Mouse (Mus musculus) liver, postnatal 0 days (tissue): ENCODE measurements around the gene Gm49384. TPM values are rescaled to one million over a fixed set of nuclear protein-coding genes. Genes with fewer than 3 reads are reported as not detected.

Source experiments
- ATAC-seq: fragments of 200-750 bp; cut with Nextera tagmentation; 2 replicates; pipeline ENCODE4 v1.8.0; 2017; ENCODE audit warnings: mild to moderate bottlenecking, moderate library complexity
- DNase-seq: peaks from one replicate; pipeline ENCODE4 v3.0.0-alpha.2; 2016
- H3K27ac ChIP-seq: fragments of 300-500 bp; sonication (generic); 2 replicates; pipeline ENCODE4 v1.5.1; 2014; ENCODE audit warnings: antibody characterized with exemption, moderate library complexity, mild to moderate bottlenecking, low read depth
- H3K27me3 ChIP-seq: fragments of 300-500 bp; sonication (generic); 2 replicates; pipeline ENCODE4 v1.6.1; 2014; ENCODE audit warnings: low read length, control low read depth, mixed read lengths; ENCODE audit not compliant: insufficient read depth
- H3K36me3 ChIP-seq: fragments of 300-500 bp; sonication (generic); replicated peaks from 2 replicates; pipeline ENCODE4 v1.6.1; 2014; ENCODE audit warnings: mild to moderate bottlenecking, control low read depth, low read length, moderate library complexity, mixed read lengths; ENCODE audit not compliant: insufficient read depth
- H3K4me1 ChIP-seq: fragments of 300-500 bp; sonication (generic); 2 replicates; pipeline ENCODE4 v1.6.1; 2014; ENCODE audit warnings: antibody characterized with exemption, mild to moderate bottlenecking, control low read depth; ENCODE audit not compliant: insufficient read depth
- H3K4me2 ChIP-seq: fragments of 300-500 bp; sonication (generic); 2 replicates; pipeline ENCODE4 v1.6.1; 2014; ENCODE audit warnings: low read depth, mild to moderate bottlenecking, low read length, moderate library complexity, mixed read lengths
- H3K4me3 ChIP-seq: fragments of 300-500 bp; sonication (generic); 2 replicates; pipeline ENCODE4 v1.5.1; 2014; ENCODE audit warnings: low read depth, low read length
- H3K9ac ChIP-seq: fragments of 300-500 bp; sonication (generic); replicated peaks from 2 replicates; pipeline ENCODE4 v1.6.1; 2014; ENCODE audit warnings: mild to moderate bottlenecking, moderate library complexity
- H3K9me3 ChIP-seq: fragments of 300-500 bp; sonication (generic); 2 replicates; pipeline ENCODE4 v1.6.1; 2016; ENCODE audit warnings: mild to moderate bottlenecking, control low read depth, low read length, mixed read lengths
- CTCF ChIP-seq: sonication (generic); IDR thresholded peaks from 2 replicates; pipeline ENCODE4 v1.5.1; 2016; ENCODE audit warnings: antibody characterized with exemption, low read depth
- EP300 ChIP-seq: IDR thresholded peaks from 2 replicates; pipeline ENCODE4 v1.6.1; 2016; ENCODE audit warnings: antibody characterized with exemption, low read depth, mild to moderate bottlenecking
- WGBS: fragments of 180-500 bp; shearing (Covaris S2); extraction: QIAGEN DNeasy Blood & Tissue Kit; methylation state at CpG from one replicate; pipeline ENCODE4 v1.1.7; 2014; ENCODE audit not compliant: insufficient replicate concordance; 5-methylcytosine and 5-hydroxymethylcytosine counted together
- polyA plus RNA-seq: library from polyadenylated mRNA; unstranded; fragments of >200 nt; fragmentation: Nextera tagmentation; extraction: Ambion mirVana; gene quantifications from 2 replicates; pipeline ENCODE4 v1.2.1, GENCODE M21; 2015

The Gm49384 gene
- polyA plus RNA-seq: 8.3 and 9.5 TPM in 2 replicates

DNA sequence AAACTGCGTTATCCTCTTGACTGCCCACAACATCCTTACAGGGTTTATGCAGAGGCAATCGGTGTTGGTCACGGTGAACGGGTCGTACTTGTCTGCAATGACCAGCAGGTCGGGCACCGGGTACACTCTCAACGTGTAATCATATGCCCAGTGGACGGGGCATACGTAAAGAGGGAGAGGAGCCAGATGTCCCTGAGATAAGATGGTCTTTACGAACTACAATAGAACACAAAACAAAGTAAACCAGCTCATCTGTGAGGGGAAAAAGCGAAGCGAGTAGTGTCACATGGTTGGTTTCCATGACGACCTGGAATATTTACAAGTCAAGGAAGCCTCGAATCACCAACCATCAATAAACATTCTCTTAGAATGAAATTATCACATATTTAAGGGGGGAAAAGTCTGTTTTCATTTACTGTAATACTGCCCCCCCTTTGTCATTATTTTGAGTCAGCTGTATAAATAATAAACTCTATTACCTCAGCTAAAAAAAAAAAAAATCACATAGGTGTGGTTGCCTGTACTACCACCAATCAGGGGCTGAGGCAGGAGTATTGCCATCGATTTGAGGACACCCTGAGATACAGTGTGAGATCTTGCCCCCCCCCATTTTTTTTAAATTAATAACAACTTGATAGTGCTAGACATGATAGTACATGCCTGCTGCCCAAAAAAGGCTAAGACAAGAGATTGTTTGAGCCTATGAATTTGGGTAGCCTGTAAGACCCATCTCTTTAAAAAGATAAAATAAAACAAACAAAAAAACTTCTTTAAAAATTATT, at the start of gene Gm49384:
Gene Gm49384 (minus strand): TSS at position 216 of the 782 bp plus-strand sequence.
- Histone ChIP-seq H3K9me3 (no peaks in the 10 kb centered on the region), H3K27ac (no peak within 1 kb of the TSS), H3K36me3 (peaks cover 39% of the 10 kb centered on the region), H3K4me2 (no peak within 1 kb of the TSS), H3K4me3 (no peak within 1 kb of the TSS), H3K27me3 (no peaks in the 10 kb centered on the region), H3K4me1 (no peaks in the 10 kb centered on the region), H3K9ac (no peak within 1 kb of the TSS)
- ATAC-seq (no peak), DNase-seq (no peak)
- TF ChIP-seq CTCF (no peak), EP300 (no peak)
- 84% methylated on average over 16 of the region's 16 CpGs for WGBS

- DNase-seq: no peak
- no peaks in the 10 kb centered on the region for H3K9me3 ChIP-seq
- no peak for ATAC-seq
- H3K4me2 ChIP-seq: no peak overlapping the region
- no peaks in the 10 kb centered on the region for H3K27me3 ChIP-seq
- H3K36me3 ChIP-seq: no peaks in the 10 kb centered on the region
- TF ChIP-seq CTCF: no peak
- TF ChIP-seq EP300: no peak
- no peak overlapping the region for H3K9ac ChIP-seq
- H3K27ac ChIP-seq: no peak overlapping the region
- H3K4me1 ChIP-seq: no peaks in the 10 kb centered on the region
- no peak overlapping the region for H3K4me3 ChIP-seq
- WGBS: 94% methylated on average over 1 of the region's 1 CpGs
Measured at GRCm38 (mm10) chr12:69253806-69254205, 49.7 kb upstream of the Gm49384 start.

- H3K9ac ChIP-seq: no peak overlapping the region
- H3K4me1 ChIP-seq: no peaks in the 10 kb centered on the region
- no peak overlapping the region for H3K27ac ChIP-seq
- no peaks in the 10 kb centered on the region for H3K36me3 ChIP-seq
- peak overlapping the region; percentile 26; the same call in 1 of the 2 replicates for H3K4me2 ChIP-seq
- ATAC-seq (no peak), DNase-seq (no peak)
- no peaks in the 10 kb centered on the region for H3K27me3 ChIP-seq
- H3K4me3 ChIP-seq: no peak overlapping the region
- 45% methylated on average over 8 of the region's 8 CpGs for WGBS
- no peaks in the 10 kb centered on the region for H3K9me3 ChIP-seq
- TF ChIP-seq EP300 (no peak), CTCF (no peak)
Measured at GRCm38 (mm10) chr12:69250756-69251155, 46.7 kb upstream of the Gm49384 start.

DNA sequence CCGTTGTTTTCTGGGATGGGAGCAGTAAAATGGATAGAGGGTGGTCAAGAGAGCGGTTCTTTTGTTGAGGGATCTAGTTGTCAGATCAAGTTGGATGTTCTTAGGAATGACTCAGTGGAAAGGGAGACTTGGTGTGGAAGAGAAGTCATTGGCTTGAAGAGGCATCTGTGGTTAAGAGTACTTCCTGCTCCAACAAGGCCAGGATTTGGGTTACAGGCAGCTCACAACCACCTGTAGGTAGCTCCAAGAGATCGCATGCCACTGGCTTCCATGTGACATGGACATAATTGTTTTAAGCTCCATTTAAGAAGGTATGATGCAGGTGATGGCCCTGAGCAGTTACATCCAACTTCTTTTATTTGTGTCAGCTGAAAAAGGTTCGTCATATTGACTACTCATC, 45.7 kb upstream of the Gm49384 start:
- no peak for TF ChIP-seq EP300
- no peak for TF ChIP-seq CTCF
- no peak for ATAC-seq

DNA sequence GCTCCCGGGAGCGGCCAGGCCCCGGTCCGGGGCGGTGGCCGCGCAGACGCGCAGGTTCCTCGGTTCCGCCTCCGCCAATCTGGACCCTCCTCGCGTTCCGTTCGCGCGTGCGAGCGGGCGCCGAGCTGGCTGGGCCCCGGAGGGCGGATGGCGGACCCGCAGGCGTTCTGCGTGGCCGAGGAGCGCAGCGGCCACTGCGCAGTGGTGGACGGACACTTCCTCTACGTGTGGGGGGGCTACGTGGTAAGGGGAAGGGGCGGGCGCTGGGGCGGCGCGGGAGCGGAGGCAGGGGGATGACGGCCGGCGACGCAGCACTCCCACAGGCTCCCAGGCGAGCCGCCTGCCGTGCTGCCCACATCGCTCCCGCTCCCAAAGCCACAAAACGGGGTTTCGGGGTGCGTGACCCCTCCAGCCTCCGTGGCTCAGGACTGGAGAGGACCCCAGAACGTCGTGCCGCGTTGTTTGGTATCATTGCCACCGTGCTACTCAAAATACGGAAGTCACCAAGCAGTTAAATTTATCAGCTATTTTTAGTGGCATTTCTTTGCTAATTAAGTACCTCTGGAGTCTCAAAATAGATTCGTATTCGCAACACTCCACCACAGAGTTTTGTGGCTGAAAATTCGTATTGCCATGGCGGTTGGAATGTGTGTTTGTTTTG, 37.8 kb upstream of the Gm49384 start:
- ATAC-seq: peak; percentile 88
- under 1% methylated on average over 53 of the region's 64 CpGs for WGBS
- peak overlapping the region; percentile 74 for H3K27ac ChIP-seq

More for the DNA sequence above, 45.7 kb upstream of the Gm49384 start:
- H3K9ac ChIP-seq: no peak overlapping the region
- no peak for DNase-seq
- no peak overlapping the region for H3K27ac ChIP-seq
- no peak overlapping the region for H3K4me3 ChIP-seq
- no peaks in the 10 kb centered on the region for H3K9me3 ChIP-seq
- H3K36me3 ChIP-seq: no peaks in the 10 kb centered on the region
- 82% methylated on average over 4 of the region's 4 CpGs for WGBS
- H3K27me3 ChIP-seq: no peaks in the 10 kb centered on the region
- no peaks in the 10 kb centered on the region for H3K4me1 ChIP-seq
- H3K4me2 ChIP-seq: no peak overlapping the region

GRCm38 (mm10) chr12:69241405-69241770, 37.3 kb upstream of the Gm49384 start:
- no peaks in the 10 kb centered on the region for H3K27me3 ChIP-seq
- peak overlapping the region; percentile 100 for H3K4me2 ChIP-seq
- peak overlapping the region; percentile 84 for H3K9ac ChIP-seq
- H3K27ac ChIP-seq: peak overlapping the region; percentile 74
- TF ChIP-seq CTCF: no peak
- no peak for TF ChIP-seq EP300
- H3K4me3 ChIP-seq: peak overlapping the region; percentile 85
- 0% methylated on average over 3 of the region's 3 CpGs for WGBS
- DNase-seq: no peak
- no peaks in the 10 kb centered on the region for H3K9me3 ChIP-seq
- no peaks in the 10 kb centered on the region for H3K36me3 ChIP-seq
- no peak; the same call in 1 of the 2 replicates for ATAC-seq
- H3K4me1 ChIP-seq: peaks cover 6% of the 10 kb centered on the region; the same call in 1 of the 2 replicates

More for the DNA sequence above, 37.8 kb upstream of the Gm49384 start:
- peak overlapping the region; percentile 85 for H3K4me3 ChIP-seq
- no peaks in the 10 kb centered on the region for H3K9me3 ChIP-seq
- DNase-seq: peak; percentile 73
- peak overlapping the region; percentile 100 for H3K4me2 ChIP-seq
- H3K27me3 ChIP-seq: no peaks in the 10 kb centered on the region
- no peaks in the 10 kb centered on the region for H3K36me3 ChIP-seq
- H3K9ac ChIP-seq: peak overlapping the region; percentile 84
- peaks cover 6% of the 10 kb centered on the region; the same call in 1 of the 2 replicates for H3K4me1 ChIP-seq
- TF ChIP-seq CTCF (no peak), EP300 (no peak)
